ENCODE assay signal across 7 mouse cellular contexts in the genomic region with DNA sequence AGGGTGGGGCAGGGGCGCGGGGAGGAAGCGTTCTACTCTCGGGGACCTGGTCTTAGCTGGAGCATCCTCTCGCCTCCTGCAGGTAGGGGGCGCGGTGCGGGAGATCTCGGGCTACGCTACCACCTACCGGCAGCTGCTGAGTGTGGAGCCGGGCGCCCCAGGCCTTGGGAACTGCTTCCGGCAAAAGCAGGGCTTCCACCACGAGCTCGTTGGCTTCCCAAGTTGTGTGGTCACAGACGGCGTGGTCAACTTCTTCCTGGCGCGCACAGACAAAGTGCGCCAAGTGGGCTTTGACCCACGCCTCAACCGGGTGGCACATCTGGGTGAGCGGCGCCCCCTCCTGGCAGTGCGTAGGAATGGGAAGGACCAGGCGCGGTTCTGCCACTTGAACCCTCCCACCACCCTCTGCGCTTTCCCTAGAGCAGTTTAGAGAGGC. TPM values are rescaled to one million over a fixed set of nuclear protein-coding genes. Genes with fewer than 3 reads are reported as not detected.
A peak's percentile ranks its signal among the peaks of the same experiment; 100 is the strongest.
DNase-seq lines count a peak whose midpoint lies in the region; ATAC-seq and TF ChIP-seq lines count a peak whose summit lies in the region.

No protein-coding gene starts in this region.

- peaks cover 0 to 3% of the 10 kb centered on the region in 2 experiments; a peak in 2 of 4 replicates for H3K36me3 ChIP-seq in MEL (ENCODE audit: control insufficient read depth in 1 of 2, insufficient read depth in 2 of 2, low read length in 2 of 2)
- H3K36me3 ChIP-seq in forebrain, embryonic 13.5 days (ENCODE audit: poor library complexity, severe bottlenecking) = peaks cover 4% of the 10 kb centered on the region; the same call in 1 of the 2 replicates
- H3K36me3 ChIP-seq in hindbrain, embryonic 12.5 days = 0 out of 2 replicates have a peak, but pooled peaks cover 6% of the 10 kb centered on the region
- no peaks in the 10 kb centered on the region for H3K36me3 ChIP-seq in limb, embryonic 12.5 days
- H3K36me3 ChIP-seq in midbrain, embryonic 13.5 days = peaks cover 18% of the 10 kb centered on the region

- H3K9me3 ChIP-seq in MEL (replicated peaks; ENCODE audit: insufficient read depth, low read length) = no peaks in the 10 kb centered on the region
- no peaks in the 10 kb centered on the region for H3K9me3 ChIP-seq in forebrain, embryonic 13.5 days (replicated peaks)
- H3K9me3 ChIP-seq in hindbrain, embryonic 12.5 days (replicated peaks) = no peaks in the 10 kb centered on the region
- no peaks in the 10 kb centered on the region for H3K9me3 ChIP-seq in limb, embryonic 12.5 days
- H3K9me3 ChIP-seq in midbrain, embryonic 13.5 days = no peaks in the 10 kb centered on the region

- no peak overlapping the region for H3K27ac ChIP-seq in MEL (ENCODE audit: control insufficient read depth, low read depth, low read length)
- peak overlapping the region; percentile 16; the same call in 1 of the 2 replicates for H3K27ac ChIP-seq in bone marrow, adult 2 months (ENCODE audit: control insufficient read depth, insufficient read depth, low read depth, low read length, poor library complexity)
- no peak overlapping the region for H3K27ac ChIP-seq in forebrain, embryonic 13.5 days
- no peak overlapping the region for H3K27ac ChIP-seq in hindbrain, embryonic 12.5 days
- H3K27ac ChIP-seq in limb, embryonic 12.5 days = no peak overlapping the region
- H3K27ac ChIP-seq in midbrain, embryonic 13.5 days = no peak overlapping the region

- peaks cover 14% of the 10 kb centered on the region for H3K79me2 ChIP-seq in MEL (ENCODE audit: control insufficient read depth, insufficient read depth, low read length, poor library complexity)

- H3K27me3 ChIP-seq in MEL (ENCODE audit: control insufficient read depth in 1 of 2, insufficient read depth in 2 of 2, low read length in 2 of 2) = no peaks in the 10 kb centered on the region
- peaks cover 87% of the 10 kb centered on the region for H3K27me3 ChIP-seq in forebrain, embryonic 13.5 days
- H3K27me3 ChIP-seq in hindbrain, embryonic 12.5 days = peaks cover 90% of the 10 kb centered on the region
- H3K27me3 ChIP-seq in limb, embryonic 12.5 days = peaks cover 67% of the 10 kb centered on the region
- H3K27me3 ChIP-seq in midbrain, embryonic 13.5 days = peaks cover 72% of the 10 kb centered on the region

- 2% methylated on average over 29 of the region's 29 CpGs for WGBS in bone marrow, adult 2 months
- WGBS in forebrain, embryonic 13.5 days = under 1% methylated on average over 29 of the region's 29 CpGs
- 1% methylated on average over 29 of the region's 29 CpGs for WGBS in hindbrain, embryonic 12.5 days
- 1% methylated on average over 29 of the region's 29 CpGs for WGBS in limb, embryonic 12.5 days
- WGBS in midbrain, embryonic 13.5 days = under 1% methylated on average over 29 of the region's 29 CpGs

- peaks cover 0 to 3% of the 10 kb centered on the region in 2 experiments; a peak in 1 of 4 replicates for H3K4me1 ChIP-seq in MEL (ENCODE audit: control insufficient read depth in 1 of 2, insufficient read depth in 2 of 2, low read length in 2 of 2)
- H3K4me1 ChIP-seq in bone marrow, adult 2 months (ENCODE audit: control insufficient read depth, insufficient read depth, low read length) = peaks cover 5% of the 10 kb centered on the region; the same call in 1 of the 2 replicates
- peaks cover 18% of the 10 kb centered on the region for H3K4me1 ChIP-seq in forebrain, embryonic 13.5 days
- peaks cover 14% of the 10 kb centered on the region for H3K4me1 ChIP-seq in hindbrain, embryonic 12.5 days
- H3K4me1 ChIP-seq in limb, embryonic 12.5 days (replicated peaks) = peaks cover 23% of the 10 kb centered on the region
- H3K4me1 ChIP-seq in midbrain, embryonic 13.5 days (replicated peaks) = peaks cover 33% of the 10 kb centered on the region

- ATAC-seq in forebrain, embryonic 13.5 days = peak; percentile 48
- peak; percentile 29 for ATAC-seq in hindbrain, embryonic 12.5 days (ENCODE audit: low FRiP score)
- peak; percentile 45; the same call in 1 of the 2 replicates for ATAC-seq in limb, embryonic 12.5 days (ENCODE audit: insufficient number of reproducible peaks, insufficient read depth, low FRiP score, low TSS enrichment, low read depth)
- ATAC-seq in midbrain, embryonic 13.5 days = peak; percentile 61

- no peak for TF ChIP-seq POLR2A in MEL (IDR thresholded peaks at IDR 0.05; ENCODE audit: control insufficient read depth in 1 of 2, insufficient read depth in 1 of 2, low read depth in 1 of 2, low read length in 2 of 2, poor library complexity in 1 of 2)
- TF ChIP-seq POLR2A in bone marrow, adult 2 months (IDR thresholded peaks at IDR 0.05; ENCODE audit: borderline replicate concordance, control insufficient read depth, low read depth, low read length) = peak; percentile 35; the same call in 1 of the 2 replicates

- peak; percentile 38 for TF ChIP-seq RAD21 in MEL (IDR thresholded peaks at IDR 0.05; ENCODE audit: low read depth, low read length)

- H3K9ac ChIP-seq in MEL (ENCODE audit: control insufficient read depth, low read depth, low read length, poor library complexity, severe bottlenecking) = no peak overlapping the region
- H3K9ac ChIP-seq in forebrain, embryonic 13.5 days = no peak overlapping the region
- H3K9ac ChIP-seq in hindbrain, embryonic 12.5 days = no peak overlapping the region
- H3K9ac ChIP-seq in limb, embryonic 12.5 days (replicated peaks) = peak overlapping the region; percentile 52
- H3K9ac ChIP-seq in midbrain, embryonic 13.5 days (replicated peaks) = no peak overlapping the region

- TF ChIP-seq EP300 in MEL (IDR thresholded peaks at IDR 0.05; ENCODE audit: low read depth in 1 of 2, low read length in 2 of 2) = no peak

- peak; percentile 22 for DNase-seq in MEL (ENCODE audit: low read depth, low spot score)
- peak; percentile 65 to 79 for DNase-seq in spleen, postnatal 14 days (ENCODE audit: low spot score in 2 of 2)

- peak overlapping the region; percentile 59 for H3K4me2 ChIP-seq in forebrain, embryonic 13.5 days
- peak overlapping the region; percentile 43 for H3K4me2 ChIP-seq in hindbrain, embryonic 12.5 days (replicated peaks)
- peak overlapping the region; percentile 75 for H3K4me2 ChIP-seq in limb, embryonic 12.5 days
- H3K4me2 ChIP-seq in midbrain, embryonic 13.5 days (replicated peaks) = peak overlapping the region; percentile 53

- H3K4me3 ChIP-seq in MEL (ENCODE audit: control insufficient read depth in 1 of 2, insufficient read depth in 1 of 2, low read depth in 2 of 2, low read length in 2 of 2) = no peak overlapping the region
- H3K4me3 ChIP-seq in bone marrow, adult 2 months (replicated peaks; ENCODE audit: control insufficient read depth, low read depth, low read length) = peak overlapping the region; percentile 60
- H3K4me3 ChIP-seq in forebrain, embryonic 13.5 days = peak overlapping the region; percentile 20
- peak overlapping the region; percentile 23 for H3K4me3 ChIP-seq in hindbrain, embryonic 12.5 days
- H3K4me3 ChIP-seq in limb, embryonic 12.5 days (replicated peaks) = peak overlapping the region; percentile 42
- peak overlapping the region; percentile 26 for H3K4me3 ChIP-seq in midbrain, embryonic 13.5 days (replicated peaks)

- TF ChIP-seq CTCF in MEL (IDR thresholded peaks at IDR 0.05 in 2 of 3, conservative IDR thresholded peaks at IDR 0.05 in 1 of 3; ENCODE audit: control insufficient read depth in 1 of 3, insufficient read depth in 1 of 3, low read depth in 2 of 3, low read length in 3 of 3, poor library complexity in 1 of 3, severe bottlenecking in 1 of 3) = peak; percentile 48 to 74 (median 62); a peak in 5 of 6 replicates
- peak; percentile 94 for TF ChIP-seq CTCF in bone marrow, adult 2 months (IDR thresholded peaks at IDR 0.05; ENCODE audit: control insufficient read depth, insufficient read depth, low read length)

RNA-seq across cellular contexts. Expression of a gene that starts 5.8 kb away (rescaled TPM):
- total RNA-seq in MEL (2012; rRNA removed) = 23.7 and 24.6 TPM in 2 replicates
- 10 to 100 TPM; 65.8 to 66.0 TPM for polyA plus RNA-seq in MEL (2012; ENCODE audit: insufficient read depth in 1 of 2, insufficient read length in 2 of 2, low read depth in 1 of 2, low replicate concordance in 2 of 2, missing spikeins in 1 of 2)
- polyA plus RNA-seq in bone marrow, adult 2 months (2011; ENCODE audit: insufficient read depth, insufficient read length, low replicate concordance, missing spikeins) = 26.4 and 54.8 TPM in 2 replicates
- polyA plus RNA-seq in forebrain, embryonic 13.5 days (2015; fragmentation: Nextera tagmentation; extraction: Ambion mirVana) = 15.7 and 16.7 TPM in 2 replicates
- 21.6 and 25.8 TPM in 2 replicates for polyA plus RNA-seq in hindbrain, embryonic 12.5 days (2016; fragmentation: Nextera tagmentation; extraction: Ambion mirVana)
- 4.3 and 5.0 TPM in 2 replicates for polyA plus RNA-seq in limb, embryonic 12.5 days (2016; fragmentation: Nextera tagmentation; extraction: Ambion mirVana)
- 28.8 and 30.2 TPM in 2 replicates for polyA plus RNA-seq in midbrain, embryonic 13.5 days (2015; fragmentation: Nextera tagmentation; extraction: Ambion mirVana)

RNA-seq across cellular contexts. Expression of a gene that starts 9.6 kb away (rescaled TPM):
- 0.75 and 1.1 TPM in 2 replicates for total RNA-seq in MEL (2012; rRNA removed)
- 1 to 10 TPM in 1 of 2 experiments, not detected in 1; 1.3 TPM for polyA plus RNA-seq in MEL (2012; ENCODE audit: insufficient read depth in 1 of 2, insufficient read length in 2 of 2, low read depth in 1 of 2, low replicate concordance in 2 of 2, missing spikeins in 1 of 2)
- not detected in 2 replicates for polyA plus RNA-seq in bone marrow, adult 2 months (2011; ENCODE audit: insufficient read depth, insufficient read length, low replicate concordance, missing spikeins)
- 0.93 and 1.1 TPM in 2 replicates for polyA plus RNA-seq in forebrain, embryonic 13.5 days (2015; fragmentation: Nextera tagmentation; extraction: Ambion mirVana)
- 1.2 and 2.2 TPM in 2 replicates for polyA plus RNA-seq in hindbrain, embryonic 12.5 days (2016; fragmentation: Nextera tagmentation; extraction: Ambion mirVana)
- 3.4 and 3.5 TPM in 2 replicates for polyA plus RNA-seq in limb, embryonic 12.5 days (2016; fragmentation: Nextera tagmentation; extraction: Ambion mirVana)
- polyA plus RNA-seq in midbrain, embryonic 13.5 days (2015; fragmentation: Nextera tagmentation; extraction: Ambion mirVana) = 0.86 and 1.0 TPM in 2 replicates

RNA-seq across cellular contexts. Expression of a gene that starts 19.0 kb away (rescaled TPM):
- 16.9 and 18.3 TPM in 2 replicates for total RNA-seq in MEL (2012; rRNA removed)
- polyA plus RNA-seq in MEL (2012; ENCODE audit: insufficient read depth in 1 of 2, insufficient read length in 2 of 2, low read depth in 1 of 2, low replicate concordance in 2 of 2, missing spikeins in 1 of 2) = 10 to 100 TPM in 1 of 2 experiments, not detected in 1; 44.6 TPM
- polyA plus RNA-seq in bone marrow, adult 2 months (2011; ENCODE audit: insufficient read depth, insufficient read length, low replicate concordance, missing spikeins) = 9.9 and 25.0 TPM in 2 replicates
- polyA plus RNA-seq in forebrain, embryonic 13.5 days (2015; fragmentation: Nextera tagmentation; extraction: Ambion mirVana) = 24.3 and 25.8 TPM in 2 replicates
- polyA plus RNA-seq in hindbrain, embryonic 12.5 days (2016; fragmentation: Nextera tagmentation; extraction: Ambion mirVana) = 52.2 and 61.4 TPM in 2 replicates
- polyA plus RNA-seq in limb, embryonic 12.5 days (2016; fragmentation: Nextera tagmentation; extraction: Ambion mirVana) = 67.5 and 74.1 TPM in 2 replicates
- polyA plus RNA-seq in midbrain, embryonic 13.5 days (2015; fragmentation: Nextera tagmentation; extraction: Ambion mirVana) = 20.2 and 24.5 TPM in 2 replicates

RNA-seq across cellular contexts. Expression of a gene that starts 24.7 kb away (rescaled TPM):
- 24.1 and 30.5 TPM in 2 replicates for total RNA-seq in MEL (2012; rRNA removed)
- polyA plus RNA-seq in MEL (2012; ENCODE audit: insufficient read depth in 1 of 2, insufficient read length in 2 of 2, low read depth in 1 of 2, low replicate concordance in 2 of 2, missing spikeins in 1 of 2) = 100 to 1,000 TPM in 1 of 2 experiments, not detected in 1; 107 TPM
- 58.4 and 78.7 TPM in 2 replicates for polyA plus RNA-seq in bone marrow, adult 2 months (2011; ENCODE audit: insufficient read depth, insufficient read length, low replicate concordance, missing spikeins)
- 150 and 155 TPM in 2 replicates for polyA plus RNA-seq in forebrain, embryonic 13.5 days (2015; fragmentation: Nextera tagmentation; extraction: Ambion mirVana)
- polyA plus RNA-seq in hindbrain, embryonic 12.5 days (2016; fragmentation: Nextera tagmentation; extraction: Ambion mirVana) = 199 and 203 TPM in 2 replicates
- 150 and 166 TPM in 2 replicates for polyA plus RNA-seq in limb, embryonic 12.5 days (2016; fragmentation: Nextera tagmentation; extraction: Ambion mirVana)
- 195 and 234 TPM in 2 replicates for polyA plus RNA-seq in midbrain, embryonic 13.5 days (2015; fragmentation: Nextera tagmentation; extraction: Ambion mirVana)

RNA-seq across cellular contexts. Expression of a gene that starts 40.5 kb away (rescaled TPM):
- 31.1 and 31.9 TPM in 2 replicates for total RNA-seq in MEL (2012; rRNA removed)
- 10 to 100 TPM in 1 of 2 experiments, not detected in 1; 58.2 TPM for polyA plus RNA-seq in MEL (2012; ENCODE audit: insufficient read depth in 1 of 2, insufficient read length in 2 of 2, low read depth in 1 of 2, low replicate concordance in 2 of 2, missing spikeins in 1 of 2)
- 18.1 and 24.9 TPM in 2 replicates for polyA plus RNA-seq in bone marrow, adult 2 months (2011; ENCODE audit: insufficient read depth, insufficient read length, low replicate concordance, missing spikeins)
- 18.8 and 19.5 TPM in 2 replicates for polyA plus RNA-seq in forebrain, embryonic 13.5 days (2015; fragmentation: Nextera tagmentation; extraction: Ambion mirVana)
- polyA plus RNA-seq in hindbrain, embryonic 12.5 days (2016; fragmentation: Nextera tagmentation; extraction: Ambion mirVana) = 23.2 and 24.9 TPM in 2 replicates
- 27.3 and 28.0 TPM in 2 replicates for polyA plus RNA-seq in limb, embryonic 12.5 days (2016; fragmentation: Nextera tagmentation; extraction: Ambion mirVana)
- 16.9 and 17.3 TPM in 2 replicates for polyA plus RNA-seq in midbrain, embryonic 13.5 days (2015; fragmentation: Nextera tagmentation; extraction: Ambion mirVana)

Comparison
In these comparisons a context has a peak if more than half of its experiments do, and no peak if none do; other contexts are left out.
1. H3K4me3 ChIP-seq: peak in bone marrow, adult 2 months (single experiment), forebrain, embryonic 13.5 days (single experiment), hindbrain, embryonic 12.5 days (single experiment), limb, embryonic 12.5 days (single experiment) and midbrain, embryonic 13.5 days (single experiment); none in MEL (0 of 2).
2. Peak in every context shown above with its lines, with median percentiles within 50 percentile points of each other: ATAC-seq and H3K4me2 ChIP-seq.